Mouse (Mus musculus) C2C12 (cell line): ENCODE data around the gene Gm13697.

Source experiments
- CEBPB ChIP-seq: IDR thresholded peaks from one replicate; pipeline ENCODE4 v1.6.1; 2011; ENCODE audit warnings: low read depth, mild to moderate bottlenecking, control low read depth, moderate library complexity
- CTCF ChIP-seq: IDR thresholded peaks from one replicate; pipeline ENCODE4 v1.5.1; 2011; ENCODE audit not compliant: control insufficient read depth, insufficient read depth, insufficient read length
- MYOG ChIP-seq: IDR thresholded peaks from one replicate; pipeline ENCODE4 v1.6.1; 2011; ENCODE audit not compliant: control insufficient read depth, insufficient read length; ENCODE audit errors: extremely low read depth
- USF1 ChIP-seq: IDR thresholded peaks from one replicate; pipeline ENCODE4 v1.6.1; 2011; ENCODE audit warnings: low read depth, mild to moderate bottlenecking, control low read depth, moderate library complexity

DNA sequence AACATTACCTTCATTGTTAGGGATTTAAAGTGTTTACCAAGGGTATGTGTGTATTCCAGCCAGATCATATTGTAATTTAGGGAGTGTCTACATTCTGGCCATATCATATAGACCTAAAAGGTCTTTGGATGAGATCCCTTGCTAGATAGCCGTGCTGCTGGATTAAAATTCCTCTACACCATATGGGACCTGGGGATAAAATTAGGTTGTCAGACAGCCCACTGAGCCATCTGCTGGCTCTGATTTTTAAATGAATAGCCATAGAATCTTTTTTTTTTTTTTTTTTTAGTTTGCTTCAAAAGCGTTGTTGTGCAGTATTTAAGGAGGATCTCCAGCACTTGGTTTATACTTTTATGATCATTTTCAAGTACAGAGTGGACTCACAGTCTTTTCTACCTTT lies 48.0 kb downstream of the Gm13697 start:
- TF ChIP-seq CTCF (no peak), USF1 (no peak), CEBPB (no peak), MYOG (no peak)
